Mouse (Mus musculus) frontal cortex, postnatal 10 days (tissue): ENCODE data around the gene Igsf8.

Experiments
- DNase-seq, 2 experiments: peaks; one replicate each; pipeline ENCODE4 v3.0.0; 2022; ENCODE audit warnings: low spot score in 2 of 2, mixed read lengths in 1 of 2

The Igsf8 gene

DNA sequence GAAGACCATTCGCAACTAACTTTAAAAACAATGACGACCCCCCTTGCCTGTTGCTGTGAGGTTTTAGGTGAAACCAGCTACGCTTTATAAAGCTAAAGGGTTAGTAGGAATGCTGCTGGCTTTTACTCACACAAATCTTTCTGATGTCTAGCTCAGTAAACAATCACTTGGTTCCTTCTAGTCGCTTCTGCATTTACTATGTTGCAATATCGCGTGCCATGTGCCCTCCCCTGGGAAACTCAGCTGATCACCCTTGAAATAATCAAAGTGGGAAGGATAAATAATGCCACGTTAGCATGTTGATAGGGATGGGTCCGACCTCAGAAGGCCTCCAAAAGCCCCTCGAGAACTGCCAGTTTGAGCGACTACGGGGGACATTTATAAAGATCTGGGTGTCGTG, 85.9 kb downstream of the Igsf8 start:
- no peak for DNase-seq

DNA sequence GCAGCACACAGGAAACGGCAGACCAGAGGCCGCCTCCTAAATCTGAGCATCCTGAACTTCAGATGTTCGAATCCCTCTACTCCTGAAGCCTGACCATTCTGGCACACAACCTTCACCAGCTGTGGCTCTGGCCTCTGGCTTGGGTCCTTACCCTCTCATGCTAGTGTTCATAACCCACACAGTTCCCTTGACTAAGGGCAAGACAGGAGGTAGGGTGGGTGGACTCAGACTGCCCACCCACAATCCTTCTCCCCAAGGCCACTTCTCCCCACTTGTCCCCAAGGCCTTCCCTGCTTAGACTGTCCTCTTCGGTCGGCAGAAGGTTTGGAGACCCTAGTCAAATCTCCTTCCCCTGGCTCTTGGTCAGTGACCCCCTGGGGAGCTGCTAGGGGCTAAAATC, 88.1 kb downstream of the Igsf8 start:
- no peak for DNase-seq

DNA sequence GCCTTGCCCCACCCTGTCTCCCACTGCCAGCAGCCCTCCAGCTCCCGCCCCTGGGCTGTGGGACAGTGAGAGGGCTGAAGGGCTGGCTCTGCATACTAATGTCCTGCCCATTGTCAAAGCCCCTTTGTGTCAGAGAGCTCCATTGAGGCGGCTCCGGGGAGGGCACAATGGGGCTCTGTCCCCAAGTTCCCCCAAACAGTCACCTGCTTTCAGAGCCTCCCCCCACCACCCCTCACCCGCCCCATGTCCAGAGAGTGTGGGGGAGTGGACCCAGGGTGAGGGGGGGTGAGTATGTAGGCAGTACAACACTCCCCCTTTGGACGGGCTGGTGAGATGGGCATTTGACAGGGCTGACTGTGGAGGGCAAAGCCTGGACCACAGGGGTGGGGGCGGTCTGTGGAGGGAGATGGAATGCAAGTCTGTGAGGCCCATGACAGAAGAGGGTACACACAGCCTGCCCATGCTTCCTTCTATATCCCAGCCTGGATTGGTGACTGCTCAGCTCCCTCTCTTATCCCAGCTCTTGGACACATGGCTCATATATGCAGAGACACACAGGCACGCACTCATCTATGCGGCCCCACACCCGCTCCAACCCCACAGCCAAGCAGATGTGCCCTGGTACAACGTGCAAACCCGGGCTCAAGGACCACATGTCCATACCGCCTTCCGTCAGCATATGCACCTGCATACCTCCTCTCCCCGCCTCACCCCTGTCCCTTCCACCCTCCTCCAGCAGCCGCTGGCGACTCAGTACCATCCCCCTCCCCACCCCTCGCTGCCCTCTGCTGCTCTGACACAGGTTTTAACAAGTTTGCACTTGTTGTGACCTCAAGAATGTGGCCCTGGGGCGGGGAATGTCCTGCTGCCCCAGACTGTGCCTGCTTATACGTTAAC, 88.7 kb downstream of the Igsf8 start:
- DNase-seq, result peak; percentile 67 to 80

DNA sequence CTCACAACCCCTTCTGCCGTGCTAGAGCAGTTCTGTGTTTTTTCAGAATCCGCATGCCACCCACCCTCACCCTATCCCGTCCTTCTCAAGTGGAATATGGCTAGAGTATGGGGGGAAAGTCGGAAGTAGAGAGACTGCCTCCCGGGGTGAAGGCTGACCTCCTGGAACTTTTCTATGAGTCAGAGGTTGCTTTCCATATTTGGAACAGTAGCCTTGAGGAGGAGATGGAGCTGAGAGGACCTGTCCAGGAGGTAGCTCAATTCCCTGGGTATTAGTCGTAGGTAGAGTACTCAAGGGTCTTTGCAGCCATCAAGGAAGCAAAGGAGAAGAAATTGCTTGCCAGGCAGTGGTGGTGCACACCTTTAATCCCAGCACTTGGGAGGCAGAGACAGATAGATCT, 90.6 kb downstream of the Igsf8 start:
- DNase-seq, result no peak

DNA sequence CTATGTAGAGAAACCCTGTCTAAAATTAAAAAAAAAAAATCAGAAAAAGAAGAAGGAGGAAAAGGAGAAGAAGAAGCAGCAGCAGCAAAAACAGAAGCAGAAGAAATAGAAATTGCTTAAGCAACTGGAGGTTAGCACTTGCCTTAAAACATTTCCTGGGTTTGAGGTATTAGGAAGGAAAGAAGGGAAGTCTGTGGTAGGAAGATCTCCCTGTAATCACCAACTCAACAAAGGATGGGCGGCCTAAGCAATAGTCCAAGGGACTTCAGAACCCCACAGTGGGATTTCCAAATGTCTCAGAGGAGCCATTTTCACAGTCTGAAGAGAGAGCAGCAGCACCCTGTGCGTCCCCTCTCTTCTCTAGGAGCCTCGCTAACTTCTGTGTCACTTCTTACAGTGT, 91.0 kb downstream of the Igsf8 start:
- no peak for DNase-seq

DNA sequence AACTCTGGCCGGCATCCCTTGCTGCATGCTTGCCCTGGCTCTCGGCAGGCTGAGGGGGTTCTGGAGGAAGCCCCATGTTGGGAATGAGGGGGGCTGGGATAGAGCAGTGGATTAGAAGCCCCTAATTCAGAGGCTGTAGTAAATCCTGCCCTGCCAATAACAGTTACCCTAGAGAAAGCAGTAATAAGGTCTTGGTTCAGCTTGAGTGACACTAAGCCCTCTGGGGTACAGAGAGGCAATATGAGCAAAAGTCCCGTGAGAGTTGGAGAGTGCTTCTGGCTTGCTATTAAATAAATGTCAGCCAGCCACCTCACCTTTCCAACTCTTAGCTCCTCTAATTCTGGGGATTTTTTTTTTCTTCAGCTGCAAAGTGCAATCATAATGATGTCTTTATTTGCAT, 93.9 kb downstream of the Igsf8 start:
- no peak for DNase-seq

DNA sequence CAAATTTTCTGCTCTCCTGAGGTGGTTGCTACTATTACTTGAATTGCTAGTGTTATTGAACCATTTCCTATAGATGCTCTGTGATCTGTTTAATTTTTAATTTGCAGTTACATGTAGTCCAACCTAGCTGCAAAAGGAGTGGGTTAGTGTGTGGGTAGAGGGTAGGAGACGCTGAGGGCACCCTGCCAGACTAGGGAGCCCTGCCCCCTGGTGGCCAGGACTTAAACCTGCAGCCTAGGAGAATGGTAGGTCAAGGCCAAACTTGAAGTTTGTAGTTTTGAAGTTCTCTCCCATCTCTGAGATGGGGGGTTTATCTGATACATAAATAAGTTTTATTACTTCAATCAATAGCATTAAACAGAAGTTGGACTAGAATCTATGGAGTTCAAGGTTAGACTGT, 96.1 kb downstream of the Igsf8 start:
- DNase-seq, result peak in 1 of 2 experiments; percentile 57

DNA sequence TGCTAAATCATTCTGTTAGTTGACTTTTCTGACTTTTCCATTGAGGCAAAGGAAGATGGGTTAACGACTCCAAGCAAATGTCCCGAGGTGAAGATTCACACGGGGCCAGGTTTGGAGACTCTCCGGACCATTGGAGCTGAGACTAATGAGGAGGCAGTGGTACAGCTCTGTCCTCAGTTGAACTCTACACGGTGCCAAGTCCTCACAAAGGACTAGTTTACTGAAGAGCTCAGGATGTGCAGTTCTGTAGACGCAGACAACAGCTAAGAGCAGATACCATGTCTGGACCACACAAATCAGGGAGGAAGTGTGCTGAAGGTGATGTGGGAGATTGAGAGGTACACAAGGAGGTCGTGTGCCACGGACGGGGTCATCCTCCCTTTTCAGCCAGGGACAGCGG, 96.9 kb downstream of the Igsf8 start:
- DNase-seq, result no peak

DNA sequence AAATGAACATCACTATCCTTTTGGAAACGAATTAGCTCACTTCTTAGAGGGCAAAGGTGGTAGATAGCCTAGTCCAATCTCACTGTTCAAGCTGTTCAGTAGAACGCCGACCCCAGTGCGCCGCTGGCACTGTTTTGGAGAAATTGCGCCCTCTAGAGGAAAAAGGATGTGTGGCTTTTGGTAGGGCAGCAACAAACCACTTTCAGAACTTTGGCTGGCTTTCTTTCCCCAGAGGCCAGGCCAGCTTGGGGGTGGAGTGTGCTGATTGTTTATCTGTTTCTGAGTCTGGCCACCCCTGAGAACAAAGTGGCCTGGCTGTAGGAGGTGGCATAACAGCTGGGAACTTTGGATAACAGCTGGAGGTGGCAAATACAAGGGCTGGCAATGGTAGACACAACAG, 103.2 kb downstream of the Igsf8 start:
- peak; percentile 57 to 61 for DNase-seq

DNA sequence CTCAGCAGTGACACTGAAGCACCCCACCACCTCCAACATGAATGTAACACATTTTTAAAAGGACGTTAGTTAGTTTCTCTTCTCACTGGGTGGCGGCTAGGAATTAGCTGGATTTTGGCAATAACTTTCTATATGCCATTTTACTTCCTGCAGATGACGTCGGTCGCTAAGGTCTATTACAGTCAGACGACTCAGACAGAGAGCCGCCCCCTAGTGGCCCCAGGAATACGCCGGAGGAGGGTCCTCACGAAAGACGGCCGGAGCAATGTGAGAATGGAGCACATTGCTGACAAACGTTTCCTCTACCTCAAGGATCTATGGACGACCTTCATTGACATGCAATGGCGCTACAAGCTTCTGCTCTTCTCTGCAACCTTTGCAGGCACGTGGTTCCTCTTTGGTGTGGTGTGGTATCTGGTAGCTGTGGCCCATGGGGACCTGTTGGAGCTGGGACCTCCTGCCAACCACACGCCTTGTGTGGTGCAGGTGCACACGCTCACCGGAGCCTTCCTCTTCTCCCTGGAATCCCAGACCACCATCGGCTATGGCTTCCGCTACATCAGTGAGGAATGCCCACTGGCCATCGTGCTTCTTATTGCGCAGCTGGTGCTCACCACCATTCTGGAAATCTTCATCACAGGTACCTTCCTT, 107.5 kb downstream of the Igsf8 start:
- DNase-seq, result no peak
